Mouse (Mus musculus): Measurements from ENCODE around the gene Mlst8. TPM values are rescaled to one million over a fixed set of nuclear protein-coding genes. Genes with fewer than 3 reads are reported as not detected.

Mlst8 gene
- polyA plus RNA-seq, 2 experiments from 2014 or later = 12.6 to 15.3 TPM

DNA sequence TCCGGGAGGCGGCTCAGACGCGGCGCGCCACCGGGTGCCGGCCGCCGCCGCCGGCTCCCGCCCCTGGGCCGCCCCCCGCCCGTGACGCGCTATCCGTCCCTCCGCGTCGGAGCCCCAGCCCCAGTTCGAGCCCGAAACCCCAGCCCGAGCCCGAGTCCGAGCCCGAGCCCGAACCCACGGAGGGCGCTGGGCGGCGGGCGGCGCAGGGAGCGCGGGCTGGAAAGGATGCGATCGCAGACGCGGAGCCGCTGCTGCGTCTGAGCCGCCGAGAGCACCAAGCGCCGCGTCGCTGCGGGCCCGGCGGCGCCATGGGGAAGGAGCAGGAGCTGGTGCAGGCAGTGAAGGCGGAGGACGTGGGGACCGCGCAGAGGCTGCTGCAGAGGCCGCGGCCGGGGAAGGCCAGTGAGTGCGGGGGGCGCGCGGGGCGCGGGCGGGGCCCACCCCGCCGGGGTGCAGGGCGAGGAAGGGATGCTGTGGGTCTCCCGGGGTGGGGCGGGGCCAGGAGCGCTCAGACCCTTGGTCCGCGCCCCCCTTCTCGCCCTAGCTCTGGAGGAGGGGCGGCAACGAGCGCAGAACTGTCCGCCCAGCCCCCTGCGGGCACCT lies 9.9 kb upstream of the Mlst8 start:
- ATAC-seq = no peak

DNA sequence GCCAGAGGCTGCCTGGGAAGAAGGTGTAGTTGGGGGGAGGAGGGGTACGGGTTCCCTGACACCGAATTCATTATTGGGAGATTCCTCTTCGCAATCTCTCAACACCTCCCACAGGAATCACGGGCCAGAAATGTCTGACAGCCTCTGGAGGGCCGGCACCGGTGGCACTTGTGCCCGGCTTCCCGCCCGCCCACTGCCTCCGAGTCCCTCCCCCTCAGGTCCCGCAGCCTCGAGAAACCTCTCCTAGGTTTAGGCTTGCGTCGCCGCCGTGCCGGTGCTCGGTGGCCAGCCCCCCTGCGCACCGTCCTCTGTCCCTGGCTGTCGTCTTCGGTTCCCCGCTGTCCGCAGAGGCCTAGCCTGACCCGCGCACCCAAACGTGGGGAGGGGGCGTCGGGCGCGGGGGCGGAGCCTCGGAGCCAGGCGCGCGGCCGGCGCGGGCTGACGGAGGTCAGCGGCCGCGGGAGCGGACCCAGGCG lies 9.3 kb upstream of the Mlst8 start, which contains the start of gene Caskin1:
Gene Caskin1 (plus strand): TSS at position 416 of the 476 bp plus-strand sequence.
- no peak for ATAC-seq

DNA sequence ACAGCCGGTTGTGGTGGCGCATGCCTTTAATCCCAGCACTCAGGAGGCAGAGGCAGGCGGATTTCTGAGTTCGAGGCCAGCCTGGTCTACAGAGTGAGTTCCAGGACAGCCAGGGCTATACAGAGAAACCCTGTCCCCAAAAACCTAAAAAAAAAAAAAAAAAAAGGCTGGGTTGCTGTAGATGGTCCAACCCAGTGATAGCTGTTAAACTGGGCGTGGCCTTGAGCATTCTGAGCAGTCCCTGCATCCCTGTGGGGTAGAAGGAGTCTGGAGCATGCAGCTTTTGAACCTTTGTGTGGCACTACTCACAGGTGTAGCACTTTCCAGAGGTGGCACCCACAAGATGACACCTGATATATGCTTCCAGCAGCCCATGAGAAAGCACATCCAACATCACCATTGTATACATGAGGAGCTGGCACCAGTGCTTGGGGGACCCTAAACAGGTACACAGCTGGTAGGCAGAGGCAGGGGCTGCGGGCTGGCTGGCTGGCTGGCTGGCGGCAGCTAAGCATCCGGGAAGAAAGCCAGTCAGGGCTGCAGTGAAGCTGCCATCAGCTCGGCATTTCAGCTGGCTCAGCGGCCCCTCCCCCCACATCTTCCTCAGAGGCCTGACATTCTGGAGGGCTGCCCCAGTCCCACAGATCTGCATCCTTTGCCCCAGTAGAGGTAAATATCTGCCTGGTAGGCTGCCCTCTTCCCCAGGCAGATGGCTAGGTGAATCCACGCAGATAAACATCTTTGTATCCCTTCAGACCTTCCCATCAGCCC lies 6.4 kb upstream of the Mlst8 start:
- ATAC-seq = no peak

DNA sequence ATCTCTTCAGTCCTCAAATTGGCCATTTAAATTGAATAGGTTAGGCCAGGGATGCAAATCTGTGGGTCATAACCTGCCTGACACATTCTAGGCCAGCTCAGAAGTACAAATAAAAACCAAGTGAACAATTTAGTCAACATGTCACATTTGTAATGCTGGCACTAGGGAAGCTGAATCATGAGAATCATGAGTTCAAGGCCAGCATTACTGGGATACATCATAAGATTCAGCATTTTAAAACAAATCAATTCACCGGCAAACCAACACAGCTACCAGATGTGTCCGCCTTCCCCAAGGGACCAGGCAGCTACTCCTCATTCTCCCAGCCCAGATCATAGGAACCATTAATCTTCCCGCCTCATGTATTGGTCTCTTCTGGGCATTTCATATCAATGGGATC lies 4.6 kb upstream of the Mlst8 start:
- ATAC-seq = no peak

DNA sequence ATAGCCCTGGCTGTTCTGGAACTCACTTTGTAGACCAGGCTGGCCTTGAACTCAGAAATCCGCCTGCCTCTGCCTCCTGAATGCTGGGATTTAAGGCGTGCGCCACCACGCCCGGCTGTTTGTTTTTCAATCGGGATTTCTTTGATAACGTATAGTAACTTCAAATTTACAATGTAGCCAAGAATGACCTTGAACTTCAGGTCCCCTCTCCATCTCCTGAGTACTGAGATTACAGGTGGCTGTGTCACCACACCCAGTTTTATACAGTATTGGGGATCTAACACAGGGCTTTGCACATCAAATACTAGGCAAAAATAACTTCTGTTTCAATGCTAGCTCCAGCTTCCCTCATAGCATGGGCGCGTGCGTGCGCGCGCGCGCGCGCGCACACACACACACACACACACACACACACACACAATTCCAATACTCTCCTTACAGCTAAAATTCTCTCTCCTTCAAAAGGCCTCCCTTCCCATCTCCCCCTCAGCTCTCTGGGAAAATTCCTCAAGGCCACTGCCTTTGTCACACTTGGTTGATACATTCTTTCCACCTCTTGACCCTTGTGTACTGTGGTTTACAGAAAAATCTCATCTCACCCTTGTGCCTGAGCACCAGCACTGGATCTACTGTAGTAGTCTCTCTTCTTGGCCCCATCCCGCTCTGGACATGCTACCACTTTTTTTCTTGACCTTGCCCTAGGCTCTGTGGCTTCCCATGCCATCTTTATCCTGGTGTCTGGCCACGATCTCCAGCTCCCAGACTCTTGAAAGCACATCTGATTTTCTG lies 2.3 kb upstream of the Mlst8 start:
- ATAC-seq = no peak

DNA sequence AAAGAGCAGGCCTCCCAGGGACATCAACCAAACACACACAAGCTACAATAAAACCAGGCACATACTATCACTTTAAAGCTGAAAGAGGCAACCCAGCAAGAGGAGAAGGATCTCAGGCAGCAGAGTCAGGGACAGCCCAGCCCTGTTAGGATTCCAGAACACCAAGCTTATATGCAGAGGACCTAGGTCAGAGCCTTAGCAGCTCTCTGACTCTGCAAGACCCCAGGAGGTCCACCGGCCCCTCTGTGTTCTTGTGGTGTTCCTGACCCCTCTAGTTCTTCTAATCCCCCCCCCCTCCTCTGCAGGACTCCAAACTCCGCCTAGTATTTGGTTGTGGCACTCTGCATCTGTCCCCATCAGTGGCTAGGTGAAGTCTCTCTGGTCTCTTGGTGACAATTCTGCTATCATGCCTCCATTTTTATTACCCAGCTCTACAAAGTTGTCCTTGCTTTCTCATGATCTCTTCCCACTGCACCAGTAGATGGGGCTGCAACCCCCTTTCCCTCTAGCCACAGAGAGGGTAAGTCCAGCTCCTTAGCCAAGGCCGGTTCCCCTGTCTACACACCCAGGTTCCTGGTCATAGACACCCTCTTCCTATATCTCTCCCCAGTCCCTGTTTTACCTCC lies 1.4 kb upstream of the Mlst8 start:
- no peak for ATAC-seq

DNA sequence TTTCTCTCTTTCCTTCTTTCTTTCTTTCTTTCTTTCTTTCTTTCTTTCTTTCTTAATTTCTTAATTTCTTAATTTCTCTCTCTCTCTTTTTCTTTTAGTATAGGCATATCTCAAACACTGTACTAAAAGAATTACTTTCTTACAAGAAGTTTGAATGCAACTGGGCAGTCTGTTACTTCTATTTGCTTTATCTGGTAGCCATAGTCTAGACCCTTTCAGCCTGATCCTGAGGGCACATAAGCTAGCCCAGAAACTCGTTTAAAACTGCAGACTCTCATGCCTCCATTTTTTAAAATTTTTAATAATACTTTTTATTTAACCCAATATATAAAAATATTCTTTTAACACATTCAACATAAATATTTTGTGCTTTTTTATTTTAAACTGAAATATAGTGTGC lies 553 bp upstream of the Mlst8 start:
- ATAC-seq = no peak

DNA sequence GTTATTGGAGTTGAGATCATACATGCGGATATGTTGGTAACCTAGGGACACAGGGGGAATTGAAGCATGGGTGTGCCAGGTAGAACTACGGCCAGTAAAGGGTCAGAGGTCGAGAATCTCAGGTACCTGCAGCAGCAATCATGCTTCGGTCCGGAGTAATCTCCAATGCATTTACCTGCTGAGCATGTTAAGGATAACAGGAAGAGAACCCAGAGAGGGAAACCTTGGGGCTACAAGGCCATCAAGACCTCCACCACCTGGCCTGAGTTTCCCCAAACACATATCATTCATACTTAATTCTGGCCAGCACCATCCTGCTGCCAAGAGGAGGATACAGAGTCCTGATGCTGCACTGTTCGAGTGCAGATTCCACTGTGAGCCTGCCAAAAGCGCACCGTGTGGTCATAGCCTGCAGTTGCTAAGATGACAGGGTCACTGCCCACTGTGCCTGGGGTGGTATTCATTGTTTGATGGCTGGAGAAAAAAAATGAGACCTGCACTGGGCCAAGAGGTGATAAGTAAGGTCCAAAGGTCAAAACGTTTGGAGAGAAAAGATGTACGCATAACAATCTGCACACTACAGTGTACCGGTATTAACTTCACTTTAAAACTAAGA lies 785 bp downstream of the Mlst8 start:
- ATAC-seq = no peak

DNA sequence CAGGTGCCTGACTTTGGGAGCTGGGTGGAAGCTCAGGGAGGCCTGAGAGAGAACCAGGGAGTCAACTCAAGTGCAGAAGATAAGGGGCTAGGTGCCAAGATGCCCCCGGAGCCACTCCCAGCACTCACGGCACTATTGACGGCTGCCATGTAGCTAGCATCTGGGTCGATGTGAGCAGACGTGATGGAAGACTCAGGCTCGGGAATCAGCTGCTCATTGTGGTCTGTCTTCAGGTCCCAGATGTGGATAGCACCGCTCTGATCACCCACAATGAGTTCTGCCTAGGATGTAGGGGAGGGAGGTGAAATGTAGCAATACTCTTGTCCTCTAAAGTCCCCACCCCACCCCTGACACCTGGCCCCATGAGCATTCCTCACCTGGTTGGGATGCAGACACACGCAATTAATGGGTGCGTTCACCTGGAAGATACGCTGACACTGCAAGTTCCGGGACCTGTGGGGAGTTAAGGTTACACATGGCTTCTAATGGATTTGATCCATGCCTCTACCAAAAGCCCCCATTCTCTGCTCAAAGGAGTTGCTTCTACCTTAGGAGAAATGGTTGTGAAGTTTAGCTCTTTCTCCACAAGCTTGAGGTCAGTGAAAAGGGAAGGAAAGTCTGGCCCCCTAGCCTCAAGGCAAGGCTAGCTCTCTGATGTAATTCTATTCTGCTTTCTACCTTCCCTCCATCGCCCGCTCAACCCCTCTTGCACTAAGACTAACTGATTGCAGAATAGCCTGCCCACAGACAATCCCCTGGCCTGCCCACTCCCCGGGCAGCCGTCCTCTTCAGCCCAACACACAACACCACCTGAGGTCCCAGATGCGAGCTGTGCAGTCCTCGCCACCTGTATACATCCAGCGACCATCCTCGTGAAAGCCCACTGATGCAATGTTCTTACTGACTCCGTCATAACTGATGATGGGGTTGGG lies 1.6 kb downstream of the Mlst8 start:
- ATAC-seq = no peak

DNA sequence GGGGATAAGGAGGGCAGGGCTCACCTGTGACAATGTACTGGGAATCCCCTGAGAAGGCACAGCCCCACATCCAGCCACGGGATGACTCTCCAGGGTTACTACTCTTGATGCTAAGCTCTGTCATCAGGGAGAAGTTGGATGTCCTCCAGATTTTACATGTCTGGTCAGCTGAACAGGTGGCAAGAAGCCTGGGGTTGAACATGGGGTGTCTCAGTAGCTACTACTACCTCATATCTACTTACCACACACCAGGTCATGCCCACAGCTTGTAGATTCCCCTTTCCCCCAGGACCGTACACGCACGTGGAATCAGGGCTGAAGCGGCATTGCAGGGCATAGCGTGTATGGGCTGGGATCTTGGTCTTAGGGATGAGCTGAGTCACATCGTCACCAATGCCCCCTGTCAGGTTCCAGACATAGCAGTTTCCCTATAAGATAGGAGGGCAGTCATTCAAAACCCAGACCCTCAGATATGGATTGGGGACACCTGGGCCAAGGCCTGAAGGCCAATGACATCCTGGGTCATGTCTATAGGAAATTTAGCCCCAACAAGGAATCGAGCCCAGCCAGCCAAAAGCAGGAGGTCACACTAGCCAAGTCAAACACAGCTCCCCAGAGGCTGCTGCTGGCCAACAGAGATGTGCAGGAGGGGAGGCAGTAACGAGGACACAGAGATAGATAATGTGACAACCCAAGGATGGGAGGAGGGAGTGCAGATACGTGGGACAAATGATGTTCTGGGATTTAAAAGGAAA lies 2.7 kb downstream of the Mlst8 start:
- ATAC-seq = no peak

DNA sequence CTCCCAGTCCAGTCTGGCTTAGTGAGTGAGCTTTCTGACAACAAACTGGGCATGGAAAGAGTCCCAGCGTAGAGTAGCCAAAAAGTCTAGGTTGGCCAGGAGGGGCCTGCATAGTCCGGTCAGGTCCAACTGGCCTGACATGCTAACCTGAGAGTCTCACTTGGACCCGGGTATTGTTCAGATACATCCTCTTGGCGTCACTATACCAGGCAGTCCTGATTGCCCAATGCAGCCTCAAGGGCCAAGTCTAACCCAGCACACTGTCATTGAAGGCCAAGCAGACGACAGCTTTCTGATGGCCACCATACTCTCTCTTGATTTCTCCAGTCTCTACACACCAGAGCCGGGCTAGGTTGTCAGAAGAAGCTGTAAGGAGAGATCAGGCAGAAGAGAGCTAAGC lies 3.3 kb downstream of the Mlst8 start:
- ATAC-seq = no peak

DNA sequence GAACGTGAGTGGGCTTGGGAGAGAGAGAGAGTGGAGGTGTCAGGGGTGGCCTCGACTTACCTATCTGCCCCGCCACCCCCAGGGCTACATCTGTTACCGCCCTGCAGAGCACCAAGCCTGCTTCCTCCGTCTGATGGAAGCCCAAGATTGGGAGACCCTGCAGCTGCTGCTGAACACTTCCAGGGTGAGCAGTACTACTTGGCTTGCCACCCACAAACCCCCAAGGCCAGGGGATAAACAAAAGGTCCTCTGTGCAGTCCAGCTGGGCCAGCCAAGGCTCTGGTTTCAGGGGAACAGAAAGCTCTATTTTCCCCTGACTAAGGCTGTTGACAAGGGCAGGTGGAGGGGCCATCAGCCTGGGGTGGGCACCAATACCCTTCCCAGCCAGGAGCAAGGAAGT lies 4.3 kb downstream of the Mlst8 start:
- no peak for ATAC-seq

DNA sequence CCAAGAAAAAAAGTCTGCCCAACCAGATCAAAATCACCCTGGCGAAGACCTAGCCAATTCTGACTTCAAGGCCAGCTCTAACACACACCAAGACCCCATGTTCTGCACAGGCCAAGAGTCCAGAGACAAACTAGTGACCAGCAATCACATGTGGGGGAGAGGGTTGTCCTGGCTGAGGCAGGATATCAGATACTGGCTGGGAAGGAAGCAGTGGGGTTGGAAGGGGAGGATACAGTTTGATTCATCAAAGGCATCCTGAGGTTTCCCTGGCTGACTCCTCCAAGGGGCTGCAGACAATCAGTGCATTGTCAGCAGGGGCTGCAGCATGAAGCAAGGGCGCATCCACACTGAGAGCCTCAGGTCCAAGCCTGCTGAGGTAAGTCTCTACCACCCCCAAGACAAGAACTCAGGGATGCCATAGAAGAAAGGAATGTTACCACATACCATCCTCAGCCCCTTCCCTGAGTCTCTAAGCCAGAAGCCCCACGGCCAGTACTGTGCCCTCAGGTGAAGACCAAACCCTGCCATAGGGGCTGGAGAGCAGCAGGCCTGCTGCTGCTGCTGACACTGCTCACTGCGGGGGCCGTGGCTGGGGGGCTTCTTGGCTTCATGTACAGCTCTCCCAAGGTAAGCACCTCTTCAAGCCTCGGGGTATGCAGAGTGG lies 5.1 kb downstream of the Mlst8 start, which contains the start of gene Bricd5:
Gene Bricd5 (plus strand): TSS at position 273 of the 664 bp plus-strand sequence.
- ATAC-seq = no peak

DNA sequence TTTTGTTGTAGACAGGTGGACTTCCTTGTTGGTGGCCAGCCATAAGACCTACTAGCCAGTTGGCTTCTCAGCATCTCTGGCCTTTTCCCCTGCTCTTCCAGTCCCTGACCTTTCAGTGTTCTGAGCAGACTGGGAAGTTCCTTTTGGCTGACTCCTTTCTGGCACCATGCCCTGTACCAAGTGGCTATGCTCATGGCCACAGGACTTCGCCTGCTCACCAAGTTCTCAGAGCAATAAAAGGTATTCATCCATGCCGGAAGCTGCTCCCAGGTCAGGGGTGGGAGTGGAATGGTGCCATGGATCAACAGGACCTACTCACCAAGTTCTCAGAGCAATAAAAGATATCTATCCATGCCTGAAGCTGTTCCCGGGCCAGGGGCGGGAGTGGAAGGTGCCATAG lies 6.4 kb downstream of the Mlst8 start:
- ATAC-seq = no peak

DNA sequence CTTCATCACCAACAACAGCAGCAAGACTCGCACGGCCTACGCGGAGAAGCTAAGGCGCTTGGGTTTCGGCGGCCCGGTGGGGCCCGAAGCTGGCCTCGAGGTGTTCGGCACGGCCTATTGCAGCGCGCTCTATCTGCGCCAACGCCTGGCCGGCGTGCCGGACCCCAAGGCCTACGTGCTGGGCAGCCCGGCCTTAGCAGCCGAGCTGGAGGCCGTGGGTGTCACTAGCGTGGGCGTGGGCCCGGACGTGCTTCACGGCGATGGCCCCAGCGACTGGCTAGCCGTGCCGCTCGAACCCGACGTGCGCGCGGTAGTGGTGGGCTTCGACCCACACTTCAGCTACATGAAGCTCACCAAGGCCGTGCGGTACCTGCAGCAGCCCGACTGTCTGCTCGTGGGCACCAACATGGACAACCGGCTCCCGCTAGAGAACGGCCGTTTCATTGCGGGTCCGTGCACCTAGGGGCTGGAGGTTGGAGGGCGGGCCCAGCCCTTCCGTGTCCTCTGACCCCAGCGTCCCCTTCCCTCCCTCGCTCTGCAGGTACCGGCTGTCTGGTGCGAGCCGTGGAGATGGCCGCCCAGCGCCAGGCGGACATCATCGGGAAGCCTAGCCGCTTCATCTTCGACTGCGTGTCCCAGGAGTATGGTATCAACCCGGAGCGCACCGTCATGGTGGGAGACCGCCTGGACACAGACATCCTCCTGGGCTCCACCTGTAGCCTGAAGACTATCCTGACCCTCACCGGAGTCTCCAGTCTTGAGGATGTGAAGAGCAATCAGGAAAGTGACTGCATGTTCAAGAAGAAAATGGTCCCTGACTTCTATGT lies 8.0 kb downstream of the Mlst8 start:
- ATAC-seq = no peak

DNA sequence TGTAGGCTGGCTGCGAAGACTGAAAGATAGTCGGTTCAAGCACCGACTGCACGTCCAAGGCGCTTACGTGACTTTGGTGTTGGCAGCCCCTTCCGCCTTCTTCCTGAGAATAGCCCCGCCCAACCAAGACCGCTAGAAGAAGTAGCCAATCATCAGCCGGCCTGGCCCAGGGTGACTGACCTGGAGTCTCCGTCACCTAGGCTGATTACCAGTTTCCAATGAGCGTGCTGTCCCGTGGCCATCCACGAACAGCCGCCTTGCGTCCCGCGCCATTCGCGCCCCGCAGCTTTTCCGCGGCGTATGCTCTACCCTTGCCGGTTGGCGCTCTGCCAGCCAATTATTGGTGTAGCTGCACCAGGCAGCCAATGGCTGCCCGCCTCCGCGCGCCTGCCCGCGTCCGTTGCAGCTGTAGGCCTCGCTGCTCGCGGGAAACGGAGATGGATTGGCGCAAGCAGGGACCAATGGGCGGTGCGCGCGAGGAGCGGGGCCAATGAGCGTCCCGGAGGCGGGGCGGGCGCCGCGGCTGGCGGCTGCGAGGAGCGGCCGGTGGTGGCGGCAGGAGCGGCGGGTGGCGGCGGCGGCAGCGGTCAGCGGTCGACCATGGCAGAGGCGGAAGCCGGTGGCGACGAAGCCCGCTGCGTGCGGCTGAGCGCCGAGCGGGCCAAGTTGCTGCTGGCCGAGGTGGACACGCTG lies 8.8 kb downstream of the Mlst8 start, which contains the start of the genes E4f1 and Pgp:
Gene E4f1 (minus strand): TSS at position 404 of the 693 bp plus-strand sequence.
Gene Pgp (plus strand): TSS at position 483 of the 693 bp plus-strand sequence.
- ATAC-seq = peak; percentile 97

DNA sequence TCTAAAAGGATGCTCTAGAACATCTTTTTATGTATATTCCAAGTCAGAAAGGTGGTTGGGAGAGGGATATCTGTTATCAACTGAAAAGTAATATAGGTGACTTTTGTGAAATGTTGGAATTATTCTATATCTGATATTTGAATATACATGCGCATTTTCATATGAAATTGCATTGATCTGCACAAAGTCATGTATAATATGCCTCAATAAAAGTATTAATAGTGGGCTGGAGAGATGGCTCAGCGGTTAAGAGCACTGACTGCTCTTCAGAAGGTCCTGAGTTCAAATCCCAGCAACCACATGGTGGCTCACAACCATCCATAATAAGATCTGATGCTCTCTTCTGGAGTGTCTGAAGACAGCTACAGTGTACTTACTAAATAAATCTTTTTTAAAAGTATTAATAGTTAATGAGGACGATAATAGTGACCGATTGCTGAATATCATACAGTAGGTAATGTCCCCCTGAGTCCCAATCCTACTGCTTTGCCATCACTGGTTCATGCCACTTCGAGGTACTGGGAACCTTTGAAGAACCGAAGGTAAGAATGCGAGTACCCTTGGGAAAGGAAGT lies 9.5 kb downstream of the Mlst8 start:
- ATAC-seq = no peak

Measured in activated CD4-positive, CD25-positive, alpha-beta regulatory T cell, adult 4 months (primary cell).